Mouse (Mus musculus) brain, embryonic 14.5 days (tissue): Measurements from ENCODE around the gene Txnrd3. TPM values are rescaled to one million over a fixed set of nuclear protein-coding genes. Genes with fewer than 3 reads are reported as not detected.

Source experiments
- DNase-seq: peaks from one replicate; pipeline ENCODE4 v3.0.0-alpha.2; 2011; ENCODE audit warnings: low read depth
- CTCF ChIP-seq: fragments of 200-500 bp; IDR thresholded peaks from 2 replicates; pipeline ENCODE4 v1.5.1; 2012; ENCODE audit warnings: inconsistent platforms, mild to moderate bottlenecking, moderate library complexity, borderline replicate concordance; ENCODE audit not compliant: insufficient read depth, insufficient read length; ENCODE audit errors: extremely low read depth
- POLR2A ChIP-seq: fragments of 200-500 bp; IDR thresholded peaks from 2 replicates; pipeline ENCODE4 v1.6.1; 2012; ENCODE audit warnings: mild to moderate bottlenecking, inconsistent platforms, borderline replicate concordance; ENCODE audit not compliant: poor library complexity, insufficient read depth, insufficient read length, severe bottlenecking; ENCODE audit errors: extremely low read depth
- polyA plus RNA-seq: library from polyadenylated mRNA; depleted of rRNA; stranded (reverse); fragments of >200 nt; gene quantifications from 2 replicates; pipeline ENCODE4 v1.2.3, GENCODE M21; 2012; rRNA removed

Gene Txnrd3
- polyA plus RNA-seq: 9.6 and 11.0 TPM in 2 replicates

DNA sequence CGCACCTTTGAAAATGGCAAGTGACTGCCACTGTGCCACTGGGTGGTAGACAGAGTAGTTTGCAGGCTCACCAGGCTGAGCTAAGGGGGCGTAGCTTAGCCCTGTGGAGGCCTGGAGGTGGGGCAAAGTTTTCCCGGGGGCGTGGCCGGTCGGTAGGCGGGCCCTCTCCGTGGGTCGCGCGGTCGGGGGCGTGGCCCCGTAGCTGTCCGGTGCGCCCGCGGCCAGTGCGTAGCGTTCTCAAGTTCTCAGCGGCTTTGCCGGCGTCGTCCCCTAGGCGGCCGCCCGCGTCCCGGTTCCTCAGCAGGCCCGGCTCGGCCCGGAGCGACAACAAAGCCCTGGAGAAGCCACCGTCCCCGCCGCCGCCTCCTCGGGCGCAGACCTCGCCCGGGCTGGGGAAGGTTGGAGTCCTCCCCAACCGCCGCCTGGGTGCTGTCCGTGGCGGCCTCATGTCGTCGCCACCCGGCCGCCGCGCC, at the start of gene Txnrd3:
Gene Txnrd3 (plus strand): TSS at position 191 of the 473 bp plus-strand sequence.
- TF ChIP-seq POLR2A (0 out of 2 replicates have a peak, but pooled peaks have one; percentile 5), CTCF (no peak; the same call in 1 of the 2 replicates)
- DNase-seq: peak; percentile 92

DNA sequence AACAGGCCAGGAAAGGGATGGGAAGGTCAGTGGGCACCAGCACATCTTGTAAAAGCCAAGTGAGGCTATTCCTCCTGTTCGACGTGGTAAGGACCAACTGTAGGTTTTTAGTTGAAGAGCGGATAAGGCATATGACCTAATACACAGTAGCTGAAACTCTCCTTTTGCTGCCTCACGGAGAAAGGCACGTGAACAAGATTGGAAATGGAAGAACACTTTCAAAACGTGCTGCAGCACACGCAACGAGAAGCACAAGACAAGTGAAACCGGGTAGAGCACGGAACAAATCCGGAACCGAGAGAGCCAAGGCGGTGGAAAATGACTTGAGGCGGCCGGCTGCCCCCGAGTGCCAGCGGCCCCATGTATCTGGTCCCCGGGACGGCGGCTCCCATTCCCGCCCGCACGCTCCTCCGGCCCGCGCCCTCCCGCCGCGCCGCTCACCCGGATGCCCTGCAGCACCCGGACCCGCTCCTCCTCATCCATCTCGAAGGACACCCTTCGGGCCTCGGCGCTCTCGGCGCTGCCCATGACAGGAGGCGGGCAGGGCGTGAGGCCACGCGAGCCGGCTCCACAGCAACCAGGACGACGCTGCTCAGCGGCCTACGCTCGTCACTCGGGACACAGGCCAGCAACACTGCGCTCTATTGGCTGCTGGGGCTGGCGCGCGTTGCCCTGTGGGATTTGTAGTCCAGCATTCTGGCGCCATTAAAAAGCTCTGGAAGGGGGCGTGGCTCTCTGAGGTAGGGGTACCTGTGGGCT, 48.6 kb upstream of the Txnrd3 start, which contains the start of gene Chchd6:
Gene Chchd6 (minus strand): TSS at position 635 of the 759 bp plus-strand sequence.
- TF ChIP-seq CTCF: no peak
- peak; percentile 58; the same call in 1 of the 2 replicates for TF ChIP-seq POLR2A
- peak; percentile 98 for DNase-seq

GRCm38 (mm10) chr6:89595777-89596146, 48.0 kb upstream of the Txnrd3 start:
- TF ChIP-seq POLR2A (no peak), CTCF (no peak)
- no peak for DNase-seq

- TF ChIP-seq POLR2A: no peak
- no peak for TF ChIP-seq CTCF
- no peak for DNase-seq
These were observed 47.3 kb upstream of the Txnrd3 start for GRCm38 (mm10) chr6:89596510-89596909.

DNA sequence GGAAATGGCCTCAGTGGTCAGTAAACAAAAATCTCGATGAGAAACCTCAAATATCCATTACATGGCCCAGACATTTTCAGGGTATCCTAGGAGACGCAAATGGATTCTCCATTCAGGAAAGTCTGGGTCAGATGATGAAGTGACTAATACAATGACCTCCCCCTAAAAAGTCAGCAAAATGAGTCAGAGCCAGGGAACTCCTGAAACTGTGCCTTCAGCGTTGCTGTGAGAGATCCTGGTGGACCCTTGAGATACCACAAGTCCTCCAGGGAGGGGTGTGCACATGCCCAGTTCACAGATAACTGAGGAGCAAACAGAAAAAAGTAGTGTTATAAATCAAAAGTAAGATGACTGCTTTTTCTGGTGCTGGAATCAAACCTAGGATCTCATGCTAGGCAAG, 37.7 kb upstream of the Txnrd3 start:
- DNase-seq: no peak
- no peak for TF ChIP-seq CTCF
- TF ChIP-seq POLR2A: no peak

DNA sequence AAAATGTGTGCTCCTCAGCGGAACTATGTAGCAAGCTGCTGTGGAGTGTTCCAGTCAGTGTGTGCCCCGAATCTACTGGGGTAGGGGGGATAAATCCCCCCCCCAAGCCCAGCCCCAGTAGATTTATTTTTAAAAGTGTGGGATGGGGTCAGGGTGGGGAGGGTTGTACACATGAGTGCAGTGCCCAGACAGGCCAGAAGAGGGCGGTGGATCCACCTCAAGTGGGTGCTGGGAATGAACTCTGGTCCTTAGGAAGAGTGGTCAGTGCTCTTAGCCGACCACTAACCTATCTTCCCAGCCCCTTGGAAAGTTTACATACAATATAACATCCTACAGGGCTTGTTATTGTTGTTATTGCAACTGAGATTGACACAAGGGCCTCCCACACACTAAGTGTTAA, 35.8 kb upstream of the Txnrd3 start:
- TF ChIP-seq POLR2A (no peak), CTCF (peak; percentile 43)
- DNase-seq: no peak

GRCm38 (mm10) chr6:89613336-89614106, 30.3 kb upstream of the Txnrd3 start:
- DNase-seq: peak; percentile 97
- TF ChIP-seq POLR2A: no peak
- no peak for TF ChIP-seq CTCF

DNA sequence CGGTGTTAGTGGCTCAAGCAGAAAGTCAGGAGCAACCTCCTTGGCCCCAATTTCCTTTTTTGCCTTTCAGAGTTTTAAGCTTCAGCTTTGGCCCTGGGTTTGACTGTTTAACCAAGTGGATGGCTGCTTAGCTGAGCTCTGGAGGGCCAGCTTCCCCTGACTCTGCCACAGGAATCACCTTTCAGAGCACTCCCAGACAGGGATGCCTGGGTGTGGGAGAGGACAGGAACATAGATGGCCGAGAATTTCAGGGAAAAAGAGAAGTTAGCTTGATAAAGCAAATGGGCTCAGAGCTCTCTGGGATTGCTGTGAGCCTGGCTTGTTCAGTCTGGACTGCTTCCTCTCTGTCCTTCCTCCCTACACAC, 29.7 kb upstream of the Txnrd3 start:
- DNase-seq: no peak
- TF ChIP-seq POLR2A (no peak), CTCF (no peak)

DNA sequence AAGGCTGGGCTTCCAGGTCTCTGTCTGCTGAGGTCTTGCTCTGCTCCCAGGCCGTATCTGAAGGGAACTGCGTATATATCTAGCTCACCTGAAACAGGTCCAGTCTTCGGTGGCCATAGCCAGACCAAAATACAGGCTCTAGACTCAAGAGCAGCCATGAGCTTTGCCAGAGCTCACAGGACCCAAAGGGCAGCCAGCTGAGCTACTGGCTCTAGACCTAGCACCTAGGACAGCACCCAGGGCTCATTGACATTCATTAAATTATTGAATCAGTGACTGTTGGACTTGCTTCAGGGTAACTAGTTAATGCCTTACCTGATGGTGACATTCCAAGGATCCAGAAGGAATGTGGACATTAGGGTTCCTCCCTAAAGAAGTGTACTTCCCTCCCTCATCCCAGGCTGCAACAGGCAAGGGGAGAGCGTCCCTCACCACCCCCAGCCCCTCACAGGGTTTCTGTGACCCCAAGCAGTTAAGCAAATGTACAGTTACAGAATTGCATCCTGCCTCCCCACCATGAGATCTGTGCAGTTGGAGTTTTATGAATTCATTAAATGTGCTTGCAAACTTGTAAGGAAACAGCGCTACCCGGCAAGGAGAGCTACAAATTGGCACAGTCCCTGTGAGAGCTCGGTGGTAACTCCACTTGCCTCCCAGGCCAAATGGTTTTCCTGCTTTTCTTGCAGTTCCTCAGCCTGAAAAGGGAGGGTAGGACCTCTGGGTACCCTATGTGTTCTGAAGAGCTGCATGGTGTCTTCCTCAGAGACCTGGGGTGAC, 29.0 kb upstream of the Txnrd3 start:
- no peak for TF ChIP-seq CTCF
- no peak for TF ChIP-seq POLR2A
- peak; percentile 56 for DNase-seq

GRCm38 (mm10) chr6:89615373-89615755, 28.4 kb upstream of the Txnrd3 start:
- DNase-seq: peak; percentile 75

GRCm38 (mm10) chr6:89622647-89623046, 21.1 kb upstream of the Txnrd3 start:
- TF ChIP-seq CTCF: no peak
- TF ChIP-seq POLR2A: no peak
- DNase-seq: no peak

More at GRCm38 (mm10) chr6:89615373-89615755, 28.4 kb upstream of the Txnrd3 start:
- TF ChIP-seq POLR2A: no peak
- TF ChIP-seq CTCF: no peak

DNA sequence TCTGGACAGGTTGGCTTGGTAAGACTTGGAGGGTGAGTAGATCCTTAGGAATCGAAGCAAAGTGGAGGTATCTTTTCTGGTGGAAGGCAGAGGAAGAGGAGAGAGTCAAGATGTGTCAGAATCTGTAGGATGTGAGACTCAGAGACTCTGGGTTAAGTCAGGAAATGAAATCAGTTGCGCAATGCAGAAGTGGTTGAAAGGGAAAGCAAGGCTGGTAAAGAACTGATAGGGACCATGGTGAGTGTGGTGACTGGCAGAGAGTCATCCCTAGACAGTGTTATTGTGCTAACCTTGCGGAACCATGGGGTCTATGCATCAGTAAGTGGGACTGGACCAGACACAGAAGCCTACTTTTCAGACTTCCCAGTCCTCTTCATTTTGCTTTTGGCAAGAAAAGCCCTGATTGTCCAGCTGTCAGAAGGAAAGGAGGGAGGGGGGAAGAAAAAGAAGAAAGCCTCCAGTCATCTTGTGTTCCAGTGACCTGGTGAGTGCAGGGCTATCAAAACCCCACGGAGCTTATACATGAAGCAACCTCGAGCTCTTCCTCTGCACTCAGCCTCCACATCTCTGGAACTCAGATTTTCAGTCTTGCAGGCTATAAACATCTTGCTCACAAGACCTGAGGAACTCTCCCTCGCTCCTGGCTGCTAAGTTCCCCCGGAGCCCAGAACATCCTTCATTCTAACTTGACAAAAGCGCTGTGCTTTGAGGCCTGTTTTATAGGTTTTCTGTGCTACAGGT, 15.6 kb upstream of the Txnrd3 start:
- TF ChIP-seq CTCF (no peak), POLR2A (no peak)
- no peak for DNase-seq
